Mouse (Mus musculus): ENCODE results near the gene Gm10352.
"Not testable (repeated sequence)": the region's sequence is repeated elsewhere in the genome, so short reads cannot be mapped to it uniquely, and the experiment has no call there.

Gm10352 gene

DNA sequence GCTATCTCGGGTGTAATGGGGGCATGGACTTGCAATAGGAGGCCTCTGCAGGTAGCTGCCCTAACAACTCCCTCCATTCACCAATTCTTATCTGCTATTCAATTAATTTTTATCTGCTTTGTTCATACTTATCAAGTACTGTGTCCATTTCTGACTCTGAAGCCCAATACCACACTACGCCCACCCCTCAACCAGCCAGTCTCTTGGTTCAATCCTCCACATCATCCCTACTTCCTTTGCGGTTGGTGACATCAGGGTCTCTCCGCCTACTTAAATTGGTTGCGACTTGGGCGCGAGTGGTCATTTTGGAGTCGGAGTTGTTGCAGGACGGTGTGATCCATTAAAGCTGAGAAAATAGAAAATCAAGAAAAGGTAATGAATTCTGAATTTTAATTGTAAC is at the start of gene Gm10352:
TSS of gene Gm10352 (plus strand) at position 301 of the 400 bp plus-strand sequence.
- DNase-seq = not testable (repeated sequence)

DNA sequence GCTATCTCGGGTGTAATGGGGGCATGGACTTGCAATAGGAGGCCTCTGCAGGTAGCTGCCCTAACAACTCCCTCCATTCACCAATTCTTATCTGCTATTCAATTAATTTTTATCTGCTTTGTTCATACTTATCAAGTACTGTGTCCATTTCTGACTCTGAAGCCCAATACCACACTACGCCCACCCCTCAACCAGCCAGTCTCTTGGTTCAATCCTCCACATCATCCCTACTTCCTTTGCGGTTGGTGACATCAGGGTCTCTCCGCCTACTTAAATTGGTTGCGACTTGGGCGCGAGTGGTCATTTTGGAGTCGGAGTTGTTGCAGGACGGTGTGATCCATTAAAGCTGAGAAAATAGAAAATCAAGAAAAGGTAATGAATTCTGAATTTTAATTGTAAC is 31.5 kb downstream of the Gm10352 start, which contains the start of gene Gm29289:
TSS of gene Gm29289 (plus strand) at position 301 of the 400 bp plus-strand sequence.
- DNase-seq = not testable (repeated sequence)

Data from heart, adult 11 months (tissue).